ENCODE assay signal across 19 mouse cellular contexts in the genomic region with DNA sequence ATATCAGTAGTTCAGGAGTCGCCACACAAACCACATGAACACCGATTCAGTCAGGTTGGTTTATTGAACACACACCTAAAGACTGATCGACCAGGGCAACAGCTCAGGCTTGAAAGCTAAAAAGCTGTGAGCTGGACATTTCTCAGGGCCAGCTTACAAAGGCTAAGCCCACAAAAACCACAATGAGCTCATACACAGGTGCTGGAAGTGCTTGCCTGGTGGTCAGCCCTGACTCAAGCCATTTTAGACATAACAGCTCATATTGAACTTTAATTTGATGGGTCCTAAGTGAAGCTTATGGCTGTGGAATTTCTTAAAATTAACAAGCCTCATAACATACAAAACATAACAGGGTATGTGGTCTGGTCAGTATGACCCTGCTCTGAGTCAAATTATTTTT.
"Had no signal": no experiment of that assay in that cellular context is flagged by ENCODE, and none has a peak within 500 bp of the region (broad histone marks: within the 10 kb centered on the region; RNA-seq: fewer than 3 reads in every experiment).

No protein-coding gene starts in this region.

- DNase-seq: liver, postnatal 0 days; lung, adult 2 months; lung, postnatal 14 days; lung, postnatal 36 days; midbrain, embryonic 14.5 days; right cerebral cortex, postnatal 14 days; thymus, adult 2 months; thymus, postnatal 25 days; thymus, postnatal 4 days had no signal

- H3K36me3 ChIP-seq: liver, embryonic 15.5 days; midbrain, embryonic 12.5 days; neural tube, embryonic 12.5 days; stomach, embryonic 15.5 days had no signal

- H3K9me3 ChIP-seq: liver, embryonic 15.5 days; lung, embryonic 15.5 days; midbrain, embryonic 12.5 days; neural tube, embryonic 12.5 days; stomach, embryonic 15.5 days had no signal

- H3K4me2 ChIP-seq: liver, embryonic 15.5 days; lung, embryonic 15.5 days; midbrain, embryonic 12.5 days; neural tube, embryonic 12.5 days; stomach, embryonic 15.5 days had no signal

- H3K9ac ChIP-seq: liver, embryonic 15.5 days; liver, postnatal 0 days; lung, embryonic 15.5 days; midbrain, embryonic 12.5 days; neural tube, embryonic 12.5 days; stomach, embryonic 15.5 days had no signal

- H3K4me3 ChIP-seq: liver, embryonic 15.5 days; lung, embryonic 15.5 days; megakaryocyte, embryonic 14.5 days; midbrain, embryonic 12.5 days; neural tube, embryonic 12.5 days; stomach, embryonic 15.5 days had no signal

- ATAC-seq: liver, postnatal 0 days; lung, postnatal 0 days; midbrain, embryonic 16.5 days had no signal

- H3K27ac ChIP-seq: liver, embryonic 15.5 days; lung, embryonic 15.5 days; macrophage; midbrain, embryonic 12.5 days; neural tube, embryonic 12.5 days; stomach, embryonic 15.5 days; stomach, postnatal 0 days had no signal
